Mouse (Mus musculus) olfactory bulb, adult 2 months (tissue): ENCODE results near the gene Ccdc146. TPM values are rescaled to one million over a fixed set of nuclear protein-coding genes. Genes with fewer than 3 reads are reported as not detected.
"Not testable (repeated sequence)": the region's sequence is repeated elsewhere in the genome, so short reads cannot be mapped to it uniquely, and the experiment has no call there.

Experiments
- H3K27ac ChIP-seq: fragments of 200-500 bp; 2 replicates; pipeline ENCODE4 v1.5.1; 2012; ENCODE audit warnings: low read depth, low read length; ENCODE audit not compliant: insufficient read depth
- H3K4me1 ChIP-seq: fragments of 200-500 bp; 2 replicates; pipeline ENCODE4 v1.6.1; 2012; ENCODE audit warnings: low read length; ENCODE audit not compliant: control insufficient read depth, insufficient read depth
- H3K4me3 ChIP-seq: fragments of 200-500 bp; 2 replicates; pipeline ENCODE4 v1.5.1; 2012; ENCODE audit warnings: mild to moderate bottlenecking, low read depth, low read length, moderate library complexity; ENCODE audit not compliant: insufficient read depth
- CTCF ChIP-seq: fragments of 200-500 bp; IDR thresholded peaks from 2 replicates; pipeline ENCODE4 v1.5.1; 2012; ENCODE audit warnings: low read depth, mild to moderate bottlenecking, low read length, moderate library complexity; ENCODE audit not compliant: insufficient read depth
- POLR2A ChIP-seq: fragments of 200-500 bp; IDR thresholded peaks from 2 replicates; pipeline ENCODE4 v1.6.1; 2012; ENCODE audit warnings: mild to moderate bottlenecking, low read depth, low read length, moderate library complexity; ENCODE audit not compliant: insufficient read depth
- WGBS: fragments of 180-500 bp; shearing (Covaris S2); methylation state at CpG from one replicate; pipeline ENCODE4 v1.1.7; 2018; 5-methylcytosine and 5-hydroxymethylcytosine counted together
- polyA plus RNA-seq: library from polyadenylated mRNA; stranded (reverse); fragments of >200 nt; gene quantifications from 2 replicates; pipeline ENCODE4 v1.2.4, GENCODE M21; 2012; ENCODE audit warnings: low replicate concordance; ENCODE audit not compliant: missing spikeins, insufficient read depth, insufficient read length

The Ccdc146 gene
- polyA plus RNA-seq, 1 experiment = not detected

DNA sequence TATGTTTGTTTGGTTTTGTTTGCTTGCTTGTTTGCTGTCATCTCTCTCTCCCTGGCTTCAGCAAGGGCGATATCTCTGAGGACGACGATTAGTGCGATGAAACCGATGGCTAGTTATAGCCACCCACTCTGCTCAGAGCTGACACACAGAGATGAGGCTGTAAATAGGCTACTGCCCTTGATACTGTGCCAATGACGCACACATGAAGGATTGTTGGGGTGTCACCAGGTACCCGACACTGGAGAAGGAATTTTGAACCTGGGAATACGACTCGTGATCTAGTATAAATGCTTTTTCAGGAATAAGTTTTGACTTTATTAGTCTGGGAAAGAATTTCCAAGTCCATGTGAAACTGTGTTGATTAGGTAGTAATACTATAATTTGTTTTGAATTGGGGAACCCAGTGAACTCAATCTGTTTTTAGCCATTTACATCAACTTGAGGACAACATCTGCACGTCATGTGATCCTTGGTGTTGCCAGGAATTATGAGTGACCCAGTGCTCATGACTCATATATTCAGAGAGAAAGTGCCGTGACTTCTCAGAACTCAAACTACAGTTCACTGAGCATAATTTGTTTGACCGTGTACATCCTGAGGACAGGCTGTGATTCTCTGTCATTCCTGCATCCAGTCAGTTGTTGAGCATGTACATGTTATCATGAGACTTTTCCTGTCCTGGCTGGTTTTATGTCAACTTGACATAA, 141.0 kb downstream of the Ccdc146 start:
- H3K4me1 ChIP-seq = no peaks in the 10 kb centered on the region
- no peak overlapping the region for H3K27ac ChIP-seq
- TF ChIP-seq POLR2A (no peak), CTCF (no peak)
- H3K4me3 ChIP-seq = no peak overlapping the region
- 88% methylated on average over 12 of the region's 12 CpGs for WGBS

DNA sequence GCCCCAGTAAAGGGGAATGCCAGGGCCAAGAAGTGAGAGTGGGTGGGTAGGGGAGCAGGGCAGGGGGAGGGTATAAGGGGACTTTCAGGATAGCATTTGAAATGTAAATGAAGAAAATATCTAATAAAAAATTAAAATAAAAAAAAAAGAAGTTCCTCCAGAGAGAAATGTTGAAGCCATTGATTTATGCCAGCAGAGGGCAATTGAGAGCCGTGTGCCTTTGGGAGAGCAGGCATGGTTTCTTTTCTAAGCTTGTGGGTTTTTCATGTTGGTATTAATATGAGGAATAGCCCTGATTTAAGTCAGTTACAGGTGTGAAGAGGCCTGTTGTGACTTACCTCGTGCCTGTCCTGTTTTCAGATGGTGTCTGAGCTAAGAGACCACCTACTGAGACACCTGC, 146.8 kb downstream of the Ccdc146 start:
- WGBS = 45% methylated on average over 2 of the region's 2 CpGs
- H3K4me1 ChIP-seq, H3K4me3 ChIP-seq, H3K27ac ChIP-seq: not testable (repeated sequence)

DNA sequence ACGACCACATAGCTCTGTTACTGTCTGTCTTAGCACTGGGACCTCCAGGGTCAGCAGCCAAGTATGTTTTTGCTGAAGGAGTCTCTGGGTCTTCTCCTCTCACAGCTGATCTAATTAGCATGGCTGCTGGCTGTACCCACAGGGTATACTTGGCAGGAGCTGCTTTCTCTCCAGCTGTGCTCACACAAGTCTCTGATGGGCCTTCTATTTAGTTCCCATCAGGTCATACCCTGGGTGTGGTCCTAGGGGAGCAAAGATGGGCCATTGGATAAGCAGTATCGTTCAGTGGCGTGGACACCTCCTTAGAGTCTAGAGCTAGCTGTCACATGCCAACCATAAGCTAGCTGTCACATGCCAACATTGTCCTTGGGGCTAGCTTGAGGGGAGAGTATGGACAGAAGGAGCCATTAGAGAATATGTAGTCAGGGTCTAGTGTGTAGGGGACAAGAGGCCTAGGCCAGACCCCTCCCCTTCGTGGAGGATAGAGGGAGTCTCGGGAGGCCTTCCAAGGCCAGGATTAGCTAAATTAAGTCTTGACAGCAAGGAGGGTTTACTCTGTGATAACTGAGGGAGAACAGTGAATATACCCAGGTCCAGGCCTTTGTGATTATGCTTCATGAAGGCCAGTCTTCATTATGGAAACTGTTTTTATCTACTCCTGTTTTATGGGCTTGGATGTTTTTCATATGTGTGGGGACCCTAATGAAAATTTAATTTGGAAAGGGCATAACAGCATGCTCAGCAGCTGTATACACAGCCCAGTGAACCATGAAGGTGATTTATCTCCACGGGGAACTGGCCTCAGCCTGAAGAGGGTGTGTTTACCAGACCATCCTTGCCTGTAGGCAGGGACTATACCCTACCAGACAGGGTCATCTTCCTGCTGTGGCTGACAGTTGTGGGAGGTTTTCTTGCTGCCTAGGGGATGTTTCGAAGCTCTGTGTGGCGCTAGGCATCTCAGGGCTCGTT, 152.8 kb downstream of the Ccdc146 start:
- no peak for TF ChIP-seq POLR2A
- no peak for TF ChIP-seq CTCF
- WGBS = 66% methylated on average over 9 of the region's 9 CpGs
- H3K4me3 ChIP-seq = no peak overlapping the region
- no peak overlapping the region for H3K27ac ChIP-seq
- H3K4me1 ChIP-seq = no peaks in the 10 kb centered on the region

DNA sequence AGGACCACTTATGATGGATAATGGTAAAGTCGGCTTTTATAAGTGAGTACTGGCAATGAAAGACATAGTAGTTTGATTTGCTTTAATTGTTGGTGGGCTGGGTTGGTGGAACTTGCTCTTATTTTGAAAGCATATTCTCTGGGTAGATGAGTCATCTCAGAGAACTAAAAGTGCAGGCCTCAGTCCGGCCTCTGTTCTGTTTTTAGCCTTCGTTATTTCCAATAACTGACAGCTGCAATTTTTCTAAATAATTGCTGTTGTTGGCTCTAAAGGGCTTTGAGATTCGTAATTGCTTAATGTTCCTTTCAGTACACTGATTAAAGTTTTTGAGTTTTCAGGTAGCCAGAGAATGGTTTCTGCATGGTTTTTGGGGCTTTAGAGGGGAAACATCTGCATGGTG, 153.7 kb downstream of the Ccdc146 start:
- no peak overlapping the region for H3K4me3 ChIP-seq
- no peaks in the 10 kb centered on the region for H3K4me1 ChIP-seq
- TF ChIP-seq POLR2A (no peak), CTCF (no peak)
- H3K27ac ChIP-seq = no peak overlapping the region
- 39% methylated on average over 4 of the region's 4 CpGs for WGBS

DNA sequence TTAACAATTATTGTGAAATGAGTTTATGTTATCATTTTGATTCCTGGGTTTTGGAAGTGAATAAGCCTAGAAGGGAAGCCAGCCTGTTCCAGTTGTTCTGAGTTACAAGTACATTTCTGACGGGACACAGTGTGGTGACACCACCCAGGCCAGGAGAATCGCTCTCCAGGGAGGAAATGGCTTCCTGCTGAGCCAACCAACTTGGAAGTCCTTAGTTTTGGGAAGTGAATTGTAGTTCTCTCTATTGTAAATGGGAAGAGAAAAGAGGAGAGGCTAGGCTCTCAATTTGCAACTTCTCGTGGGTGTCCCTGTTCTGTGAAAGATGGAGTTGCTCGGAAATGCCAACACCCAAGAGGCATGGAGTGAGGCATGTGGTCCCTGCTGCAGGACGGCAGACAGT, 155.0 kb downstream of the Ccdc146 start:
- 86% methylated on average over 5 of the region's 5 CpGs for WGBS
- H3K4me1 ChIP-seq = 0 out of 2 replicates have a peak, but pooled peaks cover under 1% of the 10 kb centered on the region
- TF ChIP-seq POLR2A = no peak
- TF ChIP-seq CTCF = no peak

DNA sequence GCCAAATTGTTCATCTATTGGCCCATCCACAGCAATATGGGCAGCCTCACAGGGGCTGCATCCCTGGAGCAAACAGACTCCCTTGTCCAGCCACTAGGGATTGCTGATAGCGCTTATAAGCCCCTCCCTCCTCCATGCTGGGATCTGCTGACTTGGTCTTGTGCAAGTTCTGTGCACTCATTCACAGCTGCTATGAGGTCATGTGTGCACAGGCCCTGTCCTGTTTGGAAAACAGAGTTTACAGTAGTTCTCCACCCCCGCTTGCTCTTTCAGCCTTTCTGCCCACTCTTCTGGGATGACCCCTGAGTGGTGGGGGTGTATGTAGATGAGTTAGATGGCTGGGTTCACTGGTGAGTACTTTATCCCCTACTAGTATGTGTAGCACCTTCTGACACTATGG, 157.4 kb downstream of the Ccdc146 start:
- Histone ChIP-seq H3K4me3 (no peak overlapping the region), H3K4me1 (peaks cover 6% of the 10 kb centered on the region; the same call in 1 of the 2 replicates), H3K27ac (no peak overlapping the region)
- WGBS = 89% methylated on average over 2 of the region's 2 CpGs
- no peak for TF ChIP-seq POLR2A
- no peak for TF ChIP-seq CTCF

More for the DNA sequence above, 155.0 kb downstream of the Ccdc146 start:
- Histone ChIP-seq H3K27ac (no peak overlapping the region), H3K4me3 (no peak overlapping the region)

DNA sequence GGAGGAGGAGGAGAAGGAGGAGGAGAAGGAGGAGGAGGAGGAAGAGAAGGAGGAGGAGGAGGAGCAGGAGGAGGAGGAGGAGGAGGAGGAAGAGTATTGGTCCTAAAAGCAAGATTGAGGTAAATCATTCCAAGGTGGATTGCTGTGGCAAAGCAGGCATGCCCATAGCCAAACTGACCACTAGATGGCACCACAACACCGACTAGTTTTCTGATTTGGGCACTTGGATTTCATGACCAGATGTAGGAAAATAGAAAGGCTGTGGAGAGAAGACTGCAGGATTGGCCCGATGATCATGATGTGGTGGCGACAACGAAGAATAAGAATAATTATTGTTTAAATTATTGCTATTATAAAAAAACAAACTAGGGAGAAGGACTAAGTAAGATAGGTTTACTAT, 159.4 kb downstream of the Ccdc146 start:
- no peak overlapping the region for H3K4me3 ChIP-seq
- H3K4me1 ChIP-seq = peaks cover 6% of the 10 kb centered on the region; the same call in 1 of the 2 replicates
- TF ChIP-seq POLR2A (no peak), CTCF (no peak)
- H3K27ac ChIP-seq = no peak overlapping the region
- WGBS = 7% methylated on average over 4 of the region's 4 CpGs

DNA sequence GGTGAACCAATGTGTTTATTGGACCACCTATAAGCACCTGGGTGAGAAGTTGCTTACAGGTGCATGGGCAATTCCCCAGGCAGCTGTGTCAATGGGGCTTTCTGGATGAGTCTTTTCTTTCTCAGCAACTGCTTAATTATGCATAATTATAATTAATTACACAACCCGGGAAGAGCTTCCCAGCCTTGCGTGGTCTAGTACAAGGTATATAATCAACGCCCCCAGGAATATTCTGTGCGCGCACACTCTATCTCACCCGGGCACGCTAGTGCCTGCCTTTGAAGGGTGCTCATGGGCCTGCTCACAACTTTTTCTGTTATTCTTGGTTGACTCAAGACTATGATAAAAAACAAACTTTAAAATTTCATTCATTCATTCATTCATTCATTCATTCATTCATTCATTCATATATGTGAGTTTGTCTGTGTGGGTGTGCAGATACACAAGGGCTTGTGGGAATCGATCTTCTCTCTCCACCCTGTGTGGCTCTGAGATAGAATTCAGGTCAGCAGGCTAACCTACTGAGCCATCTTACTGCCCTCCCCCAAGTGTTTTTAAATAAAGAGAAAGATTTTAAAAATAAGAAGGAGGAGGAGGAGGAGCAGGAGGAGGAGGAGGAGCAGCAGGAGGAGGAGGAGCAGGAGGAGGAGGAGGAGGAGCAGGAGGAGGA, 160.0 kb downstream of the Ccdc146 start:
- H3K4me3 ChIP-seq = no peak overlapping the region
- H3K27ac ChIP-seq = no peak overlapping the region
- H3K4me1 ChIP-seq = peaks cover 6% of the 10 kb centered on the region; the same call in 1 of the 2 replicates
- WGBS = 27% methylated on average over 8 of the region's 8 CpGs
- no peak for TF ChIP-seq POLR2A
- no peak for TF ChIP-seq CTCF
